Mouse (Mus musculus) heart, embryonic 12.5 days (tissue): ENCODE data around the gene Caln1. TPM values are rescaled to one million over a fixed set of nuclear protein-coding genes. Genes with fewer than 3 reads are reported as not detected.

ENCODE experiments used
- ATAC-seq: fragments of 200-750 bp; cut with Nextera tagmentation; 2 replicates; pipeline ENCODE4 v1.8.0; 2017; ENCODE audit warnings: moderate TSS enrichment, moderate library complexity; ENCODE audit not compliant: insufficient number of reproducible peaks, low FRiP score
- H3K27ac ChIP-seq: fragments of 300-500 bp; sonication (generic); 2 replicates; pipeline ENCODE4 v1.5.1; 2016; ENCODE audit warnings: mild to moderate bottlenecking, moderate library complexity; ENCODE audit not compliant: poor library complexity, severe bottlenecking
- H3K27me3 ChIP-seq: fragments of 300-500 bp; sonication (generic); replicated peaks from 2 replicates; pipeline ENCODE4 v1.6.1; 2016; ENCODE audit warnings: mild to moderate bottlenecking, moderate library complexity
- H3K36me3 ChIP-seq: fragments of 300-500 bp; sonication (generic); 2 replicates; pipeline ENCODE4 v1.6.1; 2016; ENCODE audit warnings: mild to moderate bottlenecking, moderate library complexity
- H3K4me1 ChIP-seq: fragments of 300-500 bp; sonication (generic); replicated peaks from 2 replicates; pipeline ENCODE4 v1.6.1; 2016; ENCODE audit warnings: mild to moderate bottlenecking
- H3K4me2 ChIP-seq: fragments of 300-500 bp; sonication (generic); 2 replicates; pipeline ENCODE4 v1.6.1; 2016; ENCODE audit warnings: mild to moderate bottlenecking, moderate library complexity
- H3K4me3 ChIP-seq: fragments of 300-500 bp; sonication (generic); 2 replicates; pipeline ENCODE4 v1.5.1; 2016; ENCODE audit warnings: mild to moderate bottlenecking
- H3K9ac ChIP-seq: fragments of 300-500 bp; sonication (generic); 2 replicates; pipeline ENCODE4 v1.6.1; 2016; ENCODE audit warnings: mild to moderate bottlenecking, moderate library complexity
- H3K9me3 ChIP-seq: fragments of 300-500 bp; sonication (generic); replicated peaks from 2 replicates; pipeline ENCODE4 v1.6.1; 2016; ENCODE audit warnings: mild to moderate bottlenecking, moderate library complexity
- WGBS: fragments of 180-500 bp; shearing (Covaris S2); methylation state at CpG from one replicate; pipeline ENCODE4 v1.1.7; 2016; 5-methylcytosine and 5-hydroxymethylcytosine counted together
- polyA plus RNA-seq: library from polyadenylated mRNA; unstranded; fragments of >200 nt; fragmentation: Nextera tagmentation; extraction: Ambion mirVana; gene quantifications from 2 replicates; pipeline ENCODE4 v1.2.1, GENCODE M21; 2016

Gene Caln1
- polyA plus RNA-seq, 1 experiment from 2014 or later, result 0.03 TPM

DNA sequence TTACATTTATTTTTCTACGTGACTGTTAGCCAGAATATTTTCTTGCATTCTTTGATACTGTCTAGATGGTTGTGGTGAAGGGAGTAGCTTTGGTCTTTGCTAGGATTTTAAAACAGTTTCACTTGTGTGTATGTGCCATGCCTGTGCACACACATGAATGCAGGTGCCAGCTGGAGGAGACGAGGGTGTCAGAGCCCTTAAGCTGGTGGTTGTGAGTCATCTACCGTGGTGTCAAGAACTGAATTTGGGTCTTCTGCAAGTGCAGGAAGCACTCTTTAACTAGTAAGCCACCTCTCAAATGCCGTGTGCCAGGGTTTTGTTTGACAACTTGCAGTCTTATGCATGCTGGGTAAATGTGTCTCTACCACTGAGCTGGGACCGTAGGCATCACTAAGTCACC is 178.2 kb downstream of the Caln1 start:
- Histone ChIP-seq H3K9me3 (0 out of 2 replicates have a peak, but pooled peaks cover 5% of the 10 kb centered on the region), H3K27me3 (no peaks in the 10 kb centered on the region), H3K36me3 (no peaks in the 10 kb centered on the region), H3K4me2 (no peak overlapping the region), H3K4me1 (no peaks in the 10 kb centered on the region), H3K4me3 (no peak overlapping the region), H3K27ac (no peak overlapping the region), H3K9ac (no peak overlapping the region)
- no peak for ATAC-seq
- 73% methylated on average over 5 of the region's 5 CpGs for WGBS

DNA sequence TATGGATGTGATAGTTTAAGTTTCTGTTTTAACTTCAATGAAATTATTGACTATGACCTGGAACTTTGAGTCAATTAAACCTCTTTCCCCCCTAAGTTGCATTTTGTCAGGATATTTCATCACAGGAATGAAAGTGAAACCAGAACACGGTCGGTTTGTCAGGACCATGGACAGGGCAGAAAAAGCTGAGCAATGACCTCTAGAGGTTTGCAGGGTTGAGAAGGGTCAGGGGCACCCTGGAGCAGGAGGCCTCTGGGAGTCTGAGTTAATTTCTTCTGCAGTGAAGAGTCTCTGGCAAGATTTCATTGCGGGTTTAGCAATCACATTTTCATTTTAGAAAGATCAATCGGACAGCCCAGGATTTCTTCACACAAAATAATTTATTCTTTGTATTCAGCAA is 184.7 kb downstream of the Caln1 start:
- 50% methylated on average over 4 of the region's 4 CpGs for WGBS
- no peak for ATAC-seq

DNA sequence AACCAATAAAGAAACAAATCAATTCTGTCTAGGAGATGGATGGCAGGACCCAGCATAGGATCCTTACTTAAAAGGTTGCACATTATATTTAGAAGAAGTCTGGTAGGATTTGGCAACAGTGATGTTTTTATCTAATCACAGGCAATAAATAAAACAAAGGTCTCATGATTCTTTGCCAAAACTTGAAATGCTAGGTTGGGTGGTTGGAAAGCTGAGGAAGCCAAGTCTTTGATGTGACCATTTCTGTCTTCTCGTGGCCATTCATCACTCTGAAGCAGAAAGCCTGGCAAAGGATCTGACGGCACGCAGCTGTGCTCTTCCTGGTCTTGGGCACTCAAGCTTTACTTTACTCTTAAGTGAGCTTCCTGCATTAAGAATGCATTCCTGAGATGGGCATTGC is 193.9 kb downstream of the Caln1 start:
- Histone ChIP-seq H3K4me3 (no peak overlapping the region), H3K4me1 (no peaks in the 10 kb centered on the region), H3K27me3 (no peaks in the 10 kb centered on the region), H3K36me3 (no peaks in the 10 kb centered on the region), H3K27ac (no peak overlapping the region), H3K4me2 (no peak overlapping the region), H3K9me3 (peaks cover 24% of the 10 kb centered on the region), H3K9ac (no peak overlapping the region)
- 74% methylated on average over 3 of the region's 3 CpGs for WGBS
- no peak for ATAC-seq

More for the DNA sequence above, 184.7 kb downstream of the Caln1 start:
- Histone ChIP-seq H3K9ac (no peak overlapping the region), H3K9me3 (0 out of 2 replicates have a peak, but pooled peaks cover 2% of the 10 kb centered on the region), H3K4me3 (no peak overlapping the region), H3K27ac (no peak overlapping the region), H3K4me2 (no peak overlapping the region), H3K4me1 (no peaks in the 10 kb centered on the region), H3K27me3 (no peaks in the 10 kb centered on the region), H3K36me3 (no peaks in the 10 kb centered on the region)

DNA sequence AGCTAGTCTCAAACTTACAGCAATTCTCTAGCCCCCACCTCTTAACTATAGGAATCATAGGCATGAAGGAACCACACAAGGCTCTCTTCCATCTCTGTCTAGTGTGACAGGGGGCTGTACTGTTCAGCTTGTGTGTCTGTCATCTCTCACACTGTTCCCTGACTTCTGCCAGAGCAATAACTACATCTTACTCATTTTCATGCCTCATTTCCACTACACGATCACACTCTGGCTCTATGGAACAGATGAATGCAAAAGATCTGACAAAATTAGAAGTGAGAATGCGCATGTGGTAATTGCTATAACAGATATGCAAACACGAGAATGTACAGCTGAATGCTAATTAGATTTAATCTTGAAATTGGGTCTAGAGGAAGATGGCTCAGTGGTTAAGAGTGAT is 196.7 kb downstream of the Caln1 start:
- Histone ChIP-seq H3K9ac (no peak overlapping the region), H3K27ac (no peak overlapping the region), H3K4me3 (no peak overlapping the region), H3K4me2 (no peak overlapping the region), H3K27me3 (no peaks in the 10 kb centered on the region), H3K9me3 (peaks cover 26% of the 10 kb centered on the region), H3K4me1 (no peaks in the 10 kb centered on the region), H3K36me3 (no peaks in the 10 kb centered on the region)
- ATAC-seq, result no peak
- 75% methylated on average over 3 of the region's 3 CpGs for WGBS

- Histone ChIP-seq H3K27me3 (no peaks in the 10 kb centered on the region), H3K4me2 (no peak overlapping the region), H3K27ac (no peak overlapping the region), H3K9me3 (no peaks in the 10 kb centered on the region), H3K4me3 (no peak overlapping the region), H3K9ac (no peak overlapping the region), H3K36me3 (no peaks in the 10 kb centered on the region), H3K4me1 (no peaks in the 10 kb centered on the region)
- 63% methylated on average over 2 of the region's 2 CpGs for WGBS
- ATAC-seq, result no peak
Measured at GRCm38 (mm10) chr5:130577581-130577980, 208.3 kb downstream of the Caln1 start.

DNA sequence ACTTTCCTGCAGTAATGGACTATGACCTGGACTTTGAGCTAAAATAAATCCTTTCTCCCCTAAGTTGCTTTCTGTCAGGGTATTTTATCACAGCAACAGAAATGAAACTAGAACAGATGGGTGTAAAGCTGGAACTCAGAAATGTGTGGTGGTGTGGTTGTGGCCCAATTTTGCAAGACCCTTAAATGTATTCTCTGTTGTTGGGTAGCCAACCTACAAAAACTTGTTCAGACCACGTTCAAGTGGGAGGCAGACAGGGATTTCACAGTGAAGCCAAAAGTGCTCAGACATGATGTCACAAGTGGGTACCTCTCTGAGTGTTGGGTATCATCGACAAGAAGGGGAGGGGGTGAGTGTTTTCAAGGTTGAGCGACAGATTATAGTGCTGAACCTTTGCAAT is 214.8 kb downstream of the Caln1 start:
- no peak overlapping the region for H3K9ac ChIP-seq
- no peak for ATAC-seq
- H3K4me3 ChIP-seq, result no peak overlapping the region
- H3K27me3 ChIP-seq, result no peaks in the 10 kb centered on the region
- H3K36me3 ChIP-seq, result no peaks in the 10 kb centered on the region
- no peak overlapping the region for H3K4me2 ChIP-seq
- H3K4me1 ChIP-seq, result no peaks in the 10 kb centered on the region
- 73% methylated on average over 3 of the region's 3 CpGs for WGBS
- H3K9me3 ChIP-seq, result peaks cover 7% of the 10 kb centered on the region; the same call in 1 of the 2 replicates
- H3K27ac ChIP-seq, result no peak overlapping the region

DNA sequence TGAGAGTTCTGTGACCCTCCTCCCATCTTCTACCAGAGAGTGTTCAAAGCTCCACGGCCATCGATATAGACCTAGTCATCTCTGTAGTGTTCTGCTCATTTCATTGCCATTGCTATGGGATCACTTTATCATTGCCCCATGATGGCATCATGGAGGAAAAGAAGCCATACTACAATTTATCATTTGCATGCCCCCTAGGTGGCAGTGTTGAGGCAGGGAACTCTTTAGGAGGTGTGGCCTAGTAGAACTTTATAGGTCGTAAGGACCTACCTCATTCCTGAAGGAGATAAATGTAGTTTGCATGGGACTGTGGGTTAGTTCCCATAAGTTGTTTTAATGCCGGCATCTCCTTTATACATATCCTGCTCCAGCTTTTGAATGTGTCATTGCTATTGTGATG is 217.0 kb downstream of the Caln1 start:
- Histone ChIP-seq H3K4me3 (no peak overlapping the region), H3K4me1 (no peaks in the 10 kb centered on the region), H3K27ac (no peak overlapping the region), H3K9me3 (peaks cover 12% of the 10 kb centered on the region), H3K4me2 (no peak overlapping the region), H3K36me3 (no peaks in the 10 kb centered on the region), H3K9ac (no peak overlapping the region), H3K27me3 (no peaks in the 10 kb centered on the region)
- no peak for ATAC-seq
- 80% methylated on average over 4 of the region's 4 CpGs for WGBS

DNA sequence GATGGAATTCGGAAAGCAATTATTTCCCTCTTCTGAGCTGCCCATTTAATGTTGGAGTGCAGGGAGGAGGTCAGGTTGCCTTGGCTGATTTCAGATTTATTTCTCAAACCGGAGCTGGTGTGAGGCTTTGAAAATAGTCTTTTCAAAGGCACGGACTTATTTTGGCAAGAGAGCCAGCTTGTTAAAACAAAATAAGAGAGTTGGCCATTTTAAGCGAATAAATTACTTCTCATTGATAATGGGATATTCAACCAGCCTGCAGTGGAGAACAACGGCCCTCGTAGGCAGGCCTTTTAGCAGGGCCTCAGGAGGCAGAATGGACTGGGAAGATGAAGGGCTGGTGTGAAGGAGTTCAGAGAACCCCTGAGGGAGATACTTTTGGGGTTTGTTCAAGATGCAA is 227.3 kb downstream of the Caln1 start:
- ATAC-seq, result no peak
- H3K36me3 ChIP-seq, result no peaks in the 10 kb centered on the region
- peaks cover 8% of the 10 kb centered on the region; the same call in 1 of the 2 replicates for H3K9me3 ChIP-seq
- H3K27ac ChIP-seq, result no peak overlapping the region
- no peak overlapping the region for H3K9ac ChIP-seq
- no peaks in the 10 kb centered on the region for H3K27me3 ChIP-seq
- no peak overlapping the region for H3K4me2 ChIP-seq
- H3K4me3 ChIP-seq, result no peak overlapping the region
- WGBS, result 71% methylated on average over 6 of the region's 6 CpGs
- H3K4me1 ChIP-seq, result no peaks in the 10 kb centered on the region

DNA sequence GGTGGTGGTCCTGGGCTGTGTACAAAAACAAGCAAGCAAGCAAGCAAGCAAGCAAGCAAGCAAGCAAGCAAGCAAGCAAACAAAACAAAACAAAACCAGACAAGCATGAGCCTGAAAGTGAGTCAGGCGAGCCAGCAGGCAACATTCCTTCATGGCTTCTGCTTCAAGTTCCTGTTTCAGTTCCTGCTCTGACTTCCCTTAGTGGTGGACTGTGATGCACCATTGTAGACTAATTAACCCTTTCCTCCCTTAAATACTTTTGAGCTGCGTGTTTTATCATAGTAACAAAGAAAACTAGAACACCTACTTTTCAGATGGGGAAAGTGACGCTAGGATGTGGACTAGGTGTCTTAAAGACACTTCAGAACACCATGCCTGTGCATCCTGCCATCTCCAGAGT is 244.4 kb downstream of the Caln1 start:
- H3K4me2 ChIP-seq, result no peak overlapping the region
- no peak overlapping the region for H3K9ac ChIP-seq
- H3K4me3 ChIP-seq, result no peak overlapping the region
- no peak overlapping the region for H3K27ac ChIP-seq
- WGBS, result 76% methylated on average over 3 of the region's 3 CpGs
- no peaks in the 10 kb centered on the region for H3K27me3 ChIP-seq
- no peak for ATAC-seq
- H3K36me3 ChIP-seq, result no peaks in the 10 kb centered on the region
- no peaks in the 10 kb centered on the region for H3K4me1 ChIP-seq
- peaks cover 5% of the 10 kb centered on the region; the same call in 1 of the 2 replicates for H3K9me3 ChIP-seq

DNA sequence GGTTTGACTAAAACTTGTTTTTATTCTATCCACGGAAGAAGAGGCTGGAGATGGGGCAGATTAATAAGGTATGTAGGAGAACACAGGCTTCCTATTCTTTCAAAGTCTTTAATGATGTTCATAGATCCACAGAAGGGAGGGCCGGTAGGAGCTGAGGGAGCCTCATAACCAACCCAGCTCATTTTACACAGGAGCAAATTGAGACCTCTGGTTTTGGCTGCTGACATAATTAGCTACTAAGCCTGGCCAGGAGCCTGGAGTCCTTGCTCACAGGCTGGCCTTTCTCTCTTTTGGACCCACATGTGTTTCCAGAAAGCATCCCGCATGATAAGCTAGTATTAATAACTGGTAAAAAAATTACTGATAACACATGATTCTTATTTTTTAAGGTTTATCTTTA is 245.0 kb downstream of the Caln1 start:
- H3K4me3 ChIP-seq, result no peak overlapping the region
- H3K4me1 ChIP-seq, result no peaks in the 10 kb centered on the region
- ATAC-seq, result no peak
- H3K27ac ChIP-seq, result no peak overlapping the region
- H3K36me3 ChIP-seq, result no peaks in the 10 kb centered on the region
- H3K9me3 ChIP-seq, result peaks cover 5% of the 10 kb centered on the region; the same call in 1 of the 2 replicates
- H3K4me2 ChIP-seq, result no peak overlapping the region
- H3K27me3 ChIP-seq, result no peaks in the 10 kb centered on the region
- 79% methylated on average over 3 of the region's 3 CpGs for WGBS
- H3K9ac ChIP-seq, result no peak overlapping the region

DNA sequence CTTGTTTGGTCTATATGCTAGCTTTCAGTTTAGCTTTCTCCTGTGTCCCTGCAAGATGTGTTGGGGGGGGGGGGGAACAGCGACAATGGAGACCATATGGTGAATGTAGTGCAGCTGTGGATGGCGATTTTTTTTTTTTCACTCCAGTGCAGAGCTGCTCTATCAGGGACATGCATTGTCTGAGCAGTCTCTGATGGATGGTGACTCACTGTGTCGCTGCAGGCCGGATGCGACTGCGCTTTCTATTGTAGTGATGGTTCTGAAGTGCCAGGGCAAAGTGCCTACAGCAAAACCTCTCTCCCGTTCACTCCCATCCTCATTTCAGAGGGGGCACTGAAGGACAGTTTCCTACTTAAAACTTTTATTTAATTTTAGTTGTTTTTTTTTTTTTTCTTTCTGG is 250.8 kb downstream of the Caln1 start:
- Histone ChIP-seq H3K9ac (no peak overlapping the region), H3K36me3 (no peaks in the 10 kb centered on the region), H3K9me3 (no peaks in the 10 kb centered on the region), H3K4me2 (no peak overlapping the region), H3K4me3 (no peak overlapping the region), H3K4me1 (no peaks in the 10 kb centered on the region), H3K27me3 (no peaks in the 10 kb centered on the region), H3K27ac (no peak overlapping the region)
- no peak for ATAC-seq
- 69% methylated on average over 7 of the region's 7 CpGs for WGBS

DNA sequence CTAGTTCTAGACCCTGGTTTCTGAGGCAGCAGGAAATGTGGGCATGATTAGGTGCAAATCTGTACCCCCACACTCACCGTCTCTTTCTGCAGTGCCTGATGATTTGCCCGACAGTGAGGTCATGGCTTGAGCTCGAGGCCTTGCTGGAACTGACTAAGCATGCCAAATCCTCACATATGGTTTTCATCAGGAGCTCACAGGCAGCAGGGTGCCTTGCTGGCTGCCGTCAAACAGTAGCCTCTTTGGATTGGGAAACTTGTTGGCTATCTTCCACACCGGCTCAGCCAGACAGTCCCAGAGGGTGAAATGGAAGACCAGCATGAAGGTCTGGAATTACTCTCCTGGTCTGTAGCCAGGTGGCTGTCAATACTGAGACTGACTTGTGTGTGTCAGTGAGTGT is 254.0 kb downstream of the Caln1 start:
- Histone ChIP-seq H3K9me3 (peaks cover 3% of the 10 kb centered on the region; the same call in 1 of the 2 replicates), H3K27me3 (no peaks in the 10 kb centered on the region), H3K9ac (no peak overlapping the region), H3K4me1 (no peaks in the 10 kb centered on the region), H3K36me3 (no peaks in the 10 kb centered on the region), H3K27ac (peak overlapping the region; percentile 26; the same call in 1 of the 2 replicates), H3K4me2 (no peak overlapping the region), H3K4me3 (no peak overlapping the region)
- WGBS, result 30% methylated on average over 5 of the region's 5 CpGs
- peak; percentile 87 for ATAC-seq
